Mouse (Mus musculus) liver, postnatal 0 days (tissue): ENCODE measurements around the gene Ankrd2.

ENCODE experiments used
- CTCF ChIP-seq: sonication (generic); IDR thresholded peaks from 2 replicates; pipeline ENCODE4 v1.5.1; 2016; ENCODE audit warnings: antibody characterized with exemption, low read depth
- EP300 ChIP-seq: IDR thresholded peaks from 2 replicates; pipeline ENCODE4 v1.6.1; 2016; ENCODE audit warnings: antibody characterized with exemption, low read depth, mild to moderate bottlenecking

GRCm38 (mm10) chr19:42054255-42054654, 18.5 kb downstream of the Ankrd2 start:
- no peak for TF ChIP-seq EP300
- TF ChIP-seq CTCF = no peak
